Mouse (Mus musculus): Measurements from ENCODE around the gene Tmem109. TPM values are rescaled to one million over a fixed set of nuclear protein-coding genes. Genes with fewer than 3 reads are reported as not detected.
A peak's percentile ranks its signal among the peaks of the same experiment; 100 is the strongest.

Tmem109 gene
- polyA plus RNA-seq, 1 experiment: 26.8 TPM

DNA sequence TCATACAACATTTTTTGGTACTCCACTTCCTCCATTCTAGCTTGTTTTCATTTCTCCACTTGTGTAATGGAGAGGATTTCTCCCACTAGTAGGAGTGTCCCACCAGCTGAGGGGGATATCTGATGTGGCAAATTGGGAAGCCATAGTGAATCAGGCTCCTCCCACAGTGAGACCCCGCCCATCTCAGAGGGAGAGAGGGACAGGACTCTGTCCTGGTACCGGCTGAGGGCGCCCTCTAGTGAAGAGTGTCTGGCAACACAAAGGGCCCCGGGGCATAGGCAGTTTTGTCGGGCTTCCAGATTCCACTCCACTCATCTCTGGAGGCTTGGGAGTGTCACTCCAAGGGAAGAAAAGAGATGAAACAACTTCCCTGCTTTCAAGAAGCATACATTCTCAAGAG, 50.4 kb downstream of the Tmem109 start:
- no peak overlapping the region for H3K27ac ChIP-seq (ENCODE audit: insufficient read depth, low read depth, low read length)
- no peak overlapping the region for H3K4me3 ChIP-seq (ENCODE audit: low read depth, low read length)
- no peak for TF ChIP-seq POLR2A (IDR thresholded peaks at IDR 0.05; ENCODE audit: low read depth, low read length)
- TF ChIP-seq CTCF (IDR thresholded peaks at IDR 0.05; ENCODE audit: extremely low read depth, insufficient read length, insufficient replicate concordance, low read depth, low read length): peak; percentile 44; the same call in 1 of the 2 replicates
- H3K4me1 ChIP-seq (ENCODE audit: control insufficient read depth, insufficient read depth, insufficient read length, low read length): peaks cover 3% of the 10 kb centered on the region; the same call in 1 of the 2 replicates
- H3K27me3 ChIP-seq (ENCODE audit: control insufficient read depth, insufficient read depth, low read length): no peaks in the 10 kb centered on the region
- WGBS: 6% methylated on average over 5 of the region's 5 CpGs
- H3K36me3 ChIP-seq (ENCODE audit: control insufficient read depth, insufficient read depth, low read length): no peaks in the 10 kb centered on the region

DNA sequence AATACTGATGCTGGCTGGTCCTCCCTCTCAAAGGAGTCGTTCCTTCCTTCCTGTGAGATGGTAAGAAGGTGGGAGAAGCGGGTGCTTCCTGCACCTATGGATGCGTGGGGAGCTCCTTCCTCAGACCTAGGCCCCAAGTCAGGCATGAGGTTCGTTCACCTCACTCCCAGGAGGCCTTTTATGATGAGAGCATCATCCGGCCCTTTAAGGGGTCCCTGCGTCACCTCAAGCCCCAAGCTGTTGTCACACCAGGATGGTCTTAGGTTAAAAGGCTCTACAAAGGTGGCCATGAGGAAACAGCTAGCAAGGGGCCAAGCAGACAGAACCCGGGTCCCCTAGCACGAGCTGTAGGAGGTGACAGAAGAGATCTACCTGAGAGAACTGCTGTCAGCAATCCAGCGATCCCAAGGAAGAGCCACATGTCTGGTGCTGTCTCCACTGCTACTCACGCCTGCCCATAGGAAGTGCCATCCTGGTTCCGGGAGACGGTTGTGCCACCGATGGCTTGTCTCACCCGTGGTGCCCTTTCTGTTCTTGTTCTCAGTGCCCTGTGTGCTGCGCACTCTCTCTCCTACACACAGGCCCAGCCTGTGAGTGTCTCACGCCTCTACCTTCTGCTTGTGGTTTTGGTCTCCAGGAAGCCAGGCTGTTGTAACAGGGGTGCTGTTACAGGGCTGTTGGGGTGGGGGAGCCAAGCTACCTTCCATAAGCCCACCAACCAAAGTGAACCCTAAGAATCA, 52.2 kb downstream of the Tmem109 start, which contains the start of gene Cd6:
Gene Cd6 (minus strand): TSS at position 623 of the 740 bp plus-strand sequence.
- H3K27ac ChIP-seq (ENCODE audit: insufficient read depth, low read depth, low read length): no peak within 1 kb of the TSS
- WGBS: 86% methylated on average over 16 of the region's 16 CpGs
- peaks cover 3% of the 10 kb centered on the region; the same call in 1 of the 2 replicates for H3K4me1 ChIP-seq (ENCODE audit: control insufficient read depth, insufficient read depth, insufficient read length, low read length)
- H3K27me3 ChIP-seq (ENCODE audit: control insufficient read depth, insufficient read depth, low read length): no peaks in the 10 kb centered on the region
- H3K36me3 ChIP-seq (ENCODE audit: control insufficient read depth, insufficient read depth, low read length): no peaks in the 10 kb centered on the region
- peak within 1 kb of the TSS; percentile 32 for H3K4me3 ChIP-seq (ENCODE audit: low read depth, low read length)
- TF ChIP-seq CTCF (IDR thresholded peaks at IDR 0.05; ENCODE audit: extremely low read depth, insufficient read length, insufficient replicate concordance, low read depth, low read length): no peak
- no peak for TF ChIP-seq POLR2A (IDR thresholded peaks at IDR 0.05; ENCODE audit: low read depth, low read length)

DNA sequence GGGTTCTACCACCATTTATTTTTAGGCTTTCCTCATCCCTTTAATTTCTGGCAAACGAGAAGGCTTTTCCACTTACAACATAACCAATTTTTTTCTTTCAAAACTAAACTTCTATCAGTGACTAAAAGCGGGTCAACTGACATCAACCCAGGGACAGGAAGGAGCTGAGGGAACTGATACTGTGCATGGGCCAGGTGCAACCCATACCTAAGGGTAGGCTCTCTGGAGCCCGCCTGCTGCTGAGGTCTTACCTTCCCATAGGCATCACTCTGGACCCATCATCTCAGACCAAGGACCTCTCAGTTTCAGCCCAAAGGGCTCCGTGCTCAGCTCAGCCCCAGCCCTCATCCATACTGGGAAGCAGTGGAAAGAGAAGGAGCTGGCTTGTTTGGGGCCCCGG, 53.5 kb downstream of the Tmem109 start:
- no peaks in the 10 kb centered on the region; the same call in 1 of the 2 replicates for H3K4me1 ChIP-seq (ENCODE audit: control insufficient read depth, insufficient read depth, insufficient read length, low read length)
- H3K27me3 ChIP-seq (ENCODE audit: control insufficient read depth, insufficient read depth, low read length): no peaks in the 10 kb centered on the region
- H3K4me3 ChIP-seq (ENCODE audit: low read depth, low read length): peak overlapping the region; percentile 31
- no peaks in the 10 kb centered on the region for H3K36me3 ChIP-seq (ENCODE audit: control insufficient read depth, insufficient read depth, low read length)
- no peak overlapping the region for H3K27ac ChIP-seq (ENCODE audit: insufficient read depth, low read depth, low read length)
- TF ChIP-seq CTCF (IDR thresholded peaks at IDR 0.05; ENCODE audit: extremely low read depth, insufficient read length, insufficient replicate concordance, low read depth, low read length) (no peak), POLR2A (IDR thresholded peaks at IDR 0.05; ENCODE audit: low read depth, low read length) (no peak)
- 85% methylated on average over 5 of the region's 5 CpGs for WGBS

DNA sequence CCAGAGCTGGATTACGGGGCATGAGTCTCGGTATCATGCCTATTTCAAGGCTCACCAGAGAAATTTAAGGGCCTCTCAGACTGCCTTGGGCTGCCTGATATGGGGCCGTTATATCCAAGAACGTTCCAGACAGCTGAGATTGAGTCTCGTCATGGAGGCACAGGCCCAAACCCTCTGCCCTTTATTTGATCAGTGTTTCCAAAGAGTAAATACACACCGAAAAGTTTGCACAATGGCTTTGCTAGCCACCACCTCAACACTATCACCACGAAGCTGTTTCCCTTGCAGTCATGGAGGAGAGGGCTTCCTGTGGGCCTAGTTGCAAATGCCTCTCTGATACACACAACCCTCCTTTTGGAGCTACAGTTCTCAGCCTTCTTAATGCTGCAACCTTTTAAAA, 57.7 kb downstream of the Tmem109 start:
- H3K4me1 ChIP-seq (ENCODE audit: control insufficient read depth, insufficient read depth, insufficient read length, low read length): no peaks in the 10 kb centered on the region
- no peaks in the 10 kb centered on the region for H3K27me3 ChIP-seq (ENCODE audit: control insufficient read depth, insufficient read depth, low read length)
- no peak overlapping the region for H3K4me3 ChIP-seq (ENCODE audit: low read depth, low read length)
- no peaks in the 10 kb centered on the region for H3K36me3 ChIP-seq (ENCODE audit: control insufficient read depth, insufficient read depth, low read length)
- H3K27ac ChIP-seq (ENCODE audit: insufficient read depth, low read depth, low read length): no peak overlapping the region
- 68% methylated on average over 7 of the region's 7 CpGs for WGBS
- TF ChIP-seq POLR2A (IDR thresholded peaks at IDR 0.05; ENCODE audit: low read depth, low read length) (no peak), CTCF (IDR thresholded peaks at IDR 0.05; ENCODE audit: extremely low read depth, insufficient read length, insufficient replicate concordance, low read depth, low read length) (no peak)

DNA sequence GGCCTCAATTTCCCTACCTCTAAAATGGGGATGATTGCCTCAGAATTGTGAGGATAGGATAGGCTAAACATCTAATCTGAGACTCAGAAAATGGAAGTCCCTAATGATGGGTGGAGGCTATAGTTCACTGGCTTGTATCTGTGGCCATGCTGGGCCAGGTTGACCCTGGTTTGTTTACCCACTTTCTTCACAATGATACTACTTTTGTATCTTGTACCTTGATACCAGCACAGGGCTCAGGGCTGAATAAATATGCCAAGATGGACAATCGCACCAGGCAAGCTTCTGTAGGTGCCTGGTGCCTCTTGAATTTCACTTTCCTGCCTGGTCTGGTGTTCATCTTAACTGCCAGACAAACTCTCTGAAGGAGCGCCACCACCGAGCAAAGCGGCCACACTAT, 59.3 kb downstream of the Tmem109 start:
- H3K4me1 ChIP-seq (ENCODE audit: control insufficient read depth, insufficient read depth, insufficient read length, low read length): peaks cover 5% of the 10 kb centered on the region; the same call in 1 of the 2 replicates
- H3K4me3 ChIP-seq (ENCODE audit: low read depth, low read length): no peak overlapping the region
- TF ChIP-seq POLR2A (IDR thresholded peaks at IDR 0.05; ENCODE audit: low read depth, low read length) (no peak), CTCF (IDR thresholded peaks at IDR 0.05; ENCODE audit: extremely low read depth, insufficient read length, insufficient replicate concordance, low read depth, low read length) (no peak)
- H3K36me3 ChIP-seq (ENCODE audit: control insufficient read depth, insufficient read depth, low read length): no peaks in the 10 kb centered on the region
- no peaks in the 10 kb centered on the region for H3K27me3 ChIP-seq (ENCODE audit: control insufficient read depth, insufficient read depth, low read length)
- 92% methylated on average over 4 of the region's 4 CpGs for WGBS
- H3K27ac ChIP-seq (ENCODE audit: insufficient read depth, low read depth, low read length): no peak overlapping the region

DNA sequence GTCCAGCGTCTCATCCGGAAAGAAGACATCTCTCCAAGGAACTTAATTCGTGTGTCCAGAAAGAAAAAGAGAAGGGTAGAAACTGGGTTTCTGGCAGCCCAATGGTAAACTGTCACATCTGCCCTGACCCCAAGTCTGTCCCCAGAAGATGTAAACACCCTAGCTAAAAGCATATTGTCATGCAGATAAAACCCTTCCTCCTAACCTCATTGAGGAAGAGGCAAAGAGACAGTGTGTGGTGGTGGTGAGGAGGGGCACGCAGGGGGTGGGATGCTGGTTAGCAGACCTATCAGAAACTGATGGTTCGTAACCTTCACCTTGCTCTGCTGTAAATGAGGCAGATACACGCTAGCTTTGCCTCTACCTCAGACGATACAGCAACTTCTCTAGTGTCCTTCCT, 60.5 kb downstream of the Tmem109 start:
- TF ChIP-seq CTCF (IDR thresholded peaks at IDR 0.05; ENCODE audit: extremely low read depth, insufficient read length, insufficient replicate concordance, low read depth, low read length) (no peak), POLR2A (IDR thresholded peaks at IDR 0.05; ENCODE audit: low read depth, low read length) (no peak)

More for the DNA sequence above, 60.5 kb downstream of the Tmem109 start:
- Histone ChIP-seq H3K36me3 (ENCODE audit: control insufficient read depth, insufficient read depth, low read length) (no peaks in the 10 kb centered on the region), H3K27ac (ENCODE audit: insufficient read depth, low read depth, low read length) (no peak overlapping the region), H3K4me1 (ENCODE audit: control insufficient read depth, insufficient read depth, insufficient read length, low read length) (peaks cover 5% of the 10 kb centered on the region; the same call in 1 of the 2 replicates), H3K4me3 (ENCODE audit: low read depth, low read length) (no peak overlapping the region), H3K27me3 (ENCODE audit: control insufficient read depth, insufficient read depth, low read length) (no peaks in the 10 kb centered on the region)
- 76% methylated on average over 7 of the region's 7 CpGs for WGBS

Other genes with a start within 250 kb of the Tmem109 start
- gene Vwce, start 247.8 kb downstream of the Tmem109 start, polyA plus RNA-seq (2012; rRNA removed): 5.5 and 11.3 TPM in 2 replicates
- 1.1 TPM in 1 of 2 replicates, not detected in the other for gene Pga5, start 203.9 kb downstream of the Tmem109 start, polyA plus RNA-seq (2012; rRNA removed)
- gene Vps37c, start 193.3 kb downstream of the Tmem109 start, polyA plus RNA-seq (2012; rRNA removed): 20.2 and 37.6 TPM in 2 replicates
- gene Cd5, start 143.0 kb downstream of the Tmem109 start, polyA plus RNA-seq (2012; rRNA removed): 2.2 and 2.6 TPM in 2 replicates
- 3.0 and 5.4 TPM in 2 replicates for gene Cd6, start 51.9 kb downstream of the Tmem109 start, polyA plus RNA-seq (2012; rRNA removed)
- 9.1 and 14.4 TPM in 2 replicates for gene Slc15a3, start 42.3 kb downstream of the Tmem109 start, polyA plus RNA-seq (2012; rRNA removed)
- 4.9 and 5.0 TPM in 2 replicates for gene Tmem132a, start 12.1 kb downstream of the Tmem109 start, polyA plus RNA-seq (2012; rRNA removed)
- 63.6 and 114 TPM in 2 replicates for gene Prpf19, start 13.2 kb upstream of the Tmem109 start, polyA plus RNA-seq (2012; rRNA removed)
- gene Zp1, start 38.6 kb upstream of the Tmem109 start, polyA plus RNA-seq (2012; rRNA removed): 0.05 and 0.14 TPM in 2 replicates
- gene Ptgdr2, start 55.2 kb upstream of the Tmem109 start, polyA plus RNA-seq (2012; rRNA removed): 0.86 and 1.1 TPM in 2 replicates
- 2.5 and 3.2 TPM in 2 replicates for gene Ccdc86, start 67.3 kb upstream of the Tmem109 start, polyA plus RNA-seq (2012; rRNA removed)
- 103 and 341 TPM in 2 replicates for gene Ms4a10, start 92.7 kb upstream of the Tmem109 start, polyA plus RNA-seq (2012; rRNA removed)
- gene Ms4a15, start 111.2 kb upstream of the Tmem109 start, polyA plus RNA-seq (2012; rRNA removed): 0.20 and 1.9 TPM in 2 replicates
- gene Ms4a18, start 136.0 kb upstream of the Tmem109 start, polyA plus RNA-seq (2012; rRNA removed): 30.4 and 79.4 TPM in 2 replicates
- 173 and 417 TPM in 2 replicates for gene Ms4a8a, start 199.1 kb upstream of the Tmem109 start, polyA plus RNA-seq (2012; rRNA removed)
- not detected in 2 replicates for gene 1700017D01Rik, start 248.9 kb upstream of the Tmem109 start, polyA plus RNA-seq (2012; rRNA removed)

Measured in small intestine, adult 2 months (tissue).